12 mouse cellular contexts compared by ENCODE assay signal in genomic region chr5:112908169-112908614, GRCm38 (mm10). TPM values are rescaled to one million over a fixed set of nuclear protein-coding genes. Genes with fewer than 3 reads are reported as not detected.
A peak's percentile ranks its signal among the peaks of the same experiment; 100 is the strongest.
DNase-seq lines count a peak whose midpoint lies in the region; ATAC-seq lines count a peak whose summit lies in the region.
"Had no signal": no experiment of that assay in that cellular context is flagged by ENCODE, and none has a peak within 500 bp of the region (broad histone marks: within the 10 kb centered on the region; RNA-seq: fewer than 3 reads in every experiment).

No protein-coding gene starts in this region.

- H3K9ac ChIP-seq in lung, embryonic 16.5 days (ENCODE audit: low read length): no peak overlapping the region
- H3K9ac ChIP-seq: embryonic facial prominence, embryonic 15.5 days; liver, embryonic 15.5 days had no signal

- peak overlapping the region; percentile 39 for H3K27ac ChIP-seq in lung, embryonic 16.5 days (ENCODE audit: low read length)
- H3K27ac ChIP-seq: embryonic facial prominence, embryonic 15.5 days; liver, embryonic 15.5 days had no signal

- H3K4me2 ChIP-seq in lung, embryonic 16.5 days (ENCODE audit: low read depth, low read length): no peak overlapping the region
- H3K4me2 ChIP-seq: embryonic facial prominence, embryonic 15.5 days; liver, embryonic 15.5 days had no signal

- DNase-seq in frontal cortex, postnatal 10 days (ENCODE audit: low spot score in 2 of 2): no peak
- DNase-seq in lung, postnatal 14 days: no peak
- peak; percentile 60 for DNase-seq in kidney, postnatal 10 days
- no peak for DNase-seq in layer of hippocampus, postnatal 10 days (ENCODE audit: low spot score in 2 of 2)
- no peak for DNase-seq in ovary, adult 18-20 months (ENCODE audit: low spot score)
- DNase-seq in layer of hippocampus, adult 9-11 months: no peak

- no peaks in the 10 kb centered on the region for H3K27me3 ChIP-seq in lung, embryonic 16.5 days (ENCODE audit: control insufficient read depth, insufficient read depth, low read depth, low read length)
- H3K27me3 ChIP-seq: embryonic facial prominence, embryonic 15.5 days; liver, embryonic 15.5 days had no signal

- peak; percentile 47; the same call in 1 of the 2 replicates for ATAC-seq in frontal cortex, adult (ENCODE audit: low TSS enrichment)
- ATAC-seq in lung, embryonic 16.5 days (ENCODE audit: low read depth): peak; percentile 61

- H3K9me3 ChIP-seq in lung, embryonic 16.5 days (ENCODE audit: control insufficient read depth, low read length): no peaks in the 10 kb centered on the region
- H3K9me3 ChIP-seq: embryonic facial prominence, embryonic 15.5 days; liver, embryonic 15.5 days had no signal

- 21% methylated on average over 2 of the region's 2 CpGs for WGBS in lung, embryonic 16.5 days

- H3K4me3 ChIP-seq in lung, embryonic 16.5 days (ENCODE audit: low read length): no peak overlapping the region
- H3K4me3 ChIP-seq: embryonic facial prominence, embryonic 15.5 days; liver, embryonic 15.5 days; myocyte had no signal

- H3K4me1 ChIP-seq in lung, embryonic 16.5 days (replicated peaks; ENCODE audit: control insufficient read depth, insufficient read depth, low read length): no peaks in the 10 kb centered on the region
- H3K4me1 ChIP-seq: liver, embryonic 15.5 days had no signal

- H3K36me3 ChIP-seq in lung, embryonic 16.5 days (ENCODE audit: control insufficient read depth, insufficient read depth, low read length): no peaks in the 10 kb centered on the region
- H3K36me3 ChIP-seq: embryonic facial prominence, embryonic 15.5 days; liver, embryonic 15.5 days had no signal

RNA-seq across cellular contexts. Expression of gene Myo18b, which starts 12.0 kb away (rescaled TPM):
- 1.1 and 1.3 TPM in 2 replicates for polyA plus RNA-seq in lung, embryonic 16.5 days (2015; fragmentation: Nextera tagmentation; extraction: Ambion mirVana)
- total RNA-seq in layer of hippocampus, postnatal 10 days (2021): 1 to 10 TPM; 3.6 to 3.7 TPM
- polyA plus RNA-seq: C2C12 had no signal
